Mouse (Mus musculus): ENCODE measurements around the gene Bcl11b. TPM values are rescaled to one million over a fixed set of nuclear protein-coding genes. Genes with fewer than 3 reads are reported as not detected.

Bcl11b gene
- polyA plus RNA-seq, 1 experiment, result not detected

- Histone ChIP-seq H3K27ac (replicated peaks; ENCODE audit: low read depth, low read length) (no peak overlapping the region), H3K4me3 (ENCODE audit: insufficient read depth, low read depth, low read length) (peak overlapping the region; percentile 14; the same call in 1 of the 2 replicates), H3K4me1 (ENCODE audit: control insufficient read depth, insufficient read depth, insufficient read length, low read length) (no peaks in the 10 kb centered on the region)
Measured at GRCm38 (mm10) chr12:108003928-108004327, 526 bp upstream of the Bcl11b start.

- H3K27ac ChIP-seq (replicated peaks; ENCODE audit: low read depth, low read length), result no peak overlapping the region
- H3K4me1 ChIP-seq (ENCODE audit: control insufficient read depth, insufficient read depth, insufficient read length, low read length), result no peaks in the 10 kb centered on the region
- peak overlapping the region; percentile 25; the same call in 1 of the 2 replicates for H3K4me3 ChIP-seq (ENCODE audit: insufficient read depth, low read depth, low read length)
Measured at GRCm38 (mm10) chr12:108002436-108003189, 789 bp downstream of the Bcl11b start.

DNA sequence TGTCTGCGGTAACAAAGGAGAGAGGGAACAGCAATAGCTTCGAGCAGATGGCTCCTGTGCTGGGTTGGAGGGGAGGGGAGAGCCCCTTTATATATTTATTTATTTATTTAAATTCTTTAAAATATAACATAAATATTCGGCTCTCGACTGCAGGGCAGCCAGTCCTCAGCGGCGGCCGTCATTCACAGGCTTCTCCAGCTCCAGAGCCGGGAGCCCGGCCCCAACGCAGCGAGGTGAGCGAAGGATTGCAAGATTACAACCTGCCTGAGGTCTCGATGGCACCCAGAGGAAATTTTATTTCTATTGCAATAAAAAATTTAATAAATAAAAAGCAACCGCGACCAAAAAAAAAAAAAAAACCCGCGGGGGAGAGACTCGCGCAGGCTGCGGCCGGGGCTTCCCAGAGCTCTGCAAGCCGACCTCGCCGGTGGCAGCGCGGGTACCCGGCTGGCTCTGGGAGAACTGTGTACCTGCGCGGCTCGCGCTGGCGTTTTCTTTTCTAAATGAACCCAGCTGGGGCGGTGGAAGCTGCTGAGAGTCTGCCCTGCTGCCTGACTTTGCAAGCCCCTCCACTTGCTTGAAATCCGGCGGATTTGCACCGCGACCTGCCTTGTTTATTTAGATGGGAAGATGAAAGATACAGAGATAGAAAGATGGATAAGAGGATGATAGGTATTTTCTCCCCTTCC lies 1.6 kb downstream of the Bcl11b start:
- H3K4me1 ChIP-seq (ENCODE audit: control insufficient read depth, insufficient read depth, insufficient read length, low read length), result no peaks in the 10 kb centered on the region
- H3K27ac ChIP-seq (replicated peaks; ENCODE audit: low read depth, low read length), result no peak overlapping the region
- H3K4me3 ChIP-seq (ENCODE audit: insufficient read depth, low read depth, low read length), result no peak overlapping the region

- no peak overlapping the region for H3K4me3 ChIP-seq (ENCODE audit: insufficient read depth, low read depth, low read length)
- no peak overlapping the region for H3K27ac ChIP-seq (replicated peaks; ENCODE audit: low read depth, low read length)
- H3K4me1 ChIP-seq (ENCODE audit: control insufficient read depth, insufficient read depth, insufficient read length, low read length), result no peaks in the 10 kb centered on the region
Measured at GRCm38 (mm10) chr12:108000715-108001080, 2.7 kb downstream of the Bcl11b start.

DNA sequence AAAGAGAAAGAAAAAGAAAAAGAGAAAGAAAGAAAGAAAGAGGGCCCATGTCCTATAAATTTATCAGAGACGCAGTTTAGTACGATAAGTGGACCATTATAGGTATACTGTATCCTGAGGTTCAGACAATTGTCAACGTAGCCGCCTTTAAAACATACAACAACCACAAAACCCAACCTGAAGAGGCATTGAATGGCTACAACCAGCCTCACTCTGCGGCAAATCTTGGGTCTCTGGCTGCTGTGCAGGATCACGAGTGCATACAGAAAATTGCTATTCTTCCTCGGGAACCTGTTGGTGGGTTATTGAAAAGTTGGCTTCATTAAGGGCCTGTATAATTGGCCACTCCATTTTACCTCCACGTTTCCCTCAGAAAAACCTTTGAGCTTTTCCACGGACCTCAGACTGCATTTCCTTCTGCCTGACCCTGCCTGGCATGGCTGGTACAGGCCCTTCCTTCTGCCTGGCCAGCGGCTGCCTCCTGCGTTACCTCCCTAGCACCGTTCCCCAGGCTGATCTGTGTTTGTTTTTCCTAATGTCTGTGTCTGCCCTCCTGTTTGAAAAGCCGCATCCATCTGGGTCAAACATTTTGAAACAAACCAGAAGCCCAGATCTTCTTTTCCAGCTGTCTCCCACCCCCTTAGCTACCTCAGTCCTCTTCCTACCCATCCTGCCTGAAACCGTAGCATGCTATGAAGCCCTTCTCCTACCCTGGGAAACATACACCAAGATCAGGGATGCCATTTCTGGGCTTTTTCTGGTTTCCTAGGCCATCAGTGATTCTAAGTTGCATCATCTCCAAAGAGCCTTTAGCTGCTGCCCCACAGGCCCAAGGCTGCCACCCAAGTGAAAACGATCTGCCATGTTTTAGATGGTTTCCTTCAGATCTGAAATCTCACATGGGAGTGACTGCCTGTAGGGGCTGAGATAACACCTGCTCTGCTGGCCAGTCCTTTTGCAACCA lies 3.4 kb downstream of the Bcl11b start:
- Histone ChIP-seq H3K27ac (replicated peaks; ENCODE audit: low read depth, low read length) (no peak overlapping the region), H3K4me3 (ENCODE audit: insufficient read depth, low read depth, low read length) (no peak overlapping the region), H3K4me1 (ENCODE audit: control insufficient read depth, insufficient read depth, insufficient read length, low read length) (no peaks in the 10 kb centered on the region)

DNA sequence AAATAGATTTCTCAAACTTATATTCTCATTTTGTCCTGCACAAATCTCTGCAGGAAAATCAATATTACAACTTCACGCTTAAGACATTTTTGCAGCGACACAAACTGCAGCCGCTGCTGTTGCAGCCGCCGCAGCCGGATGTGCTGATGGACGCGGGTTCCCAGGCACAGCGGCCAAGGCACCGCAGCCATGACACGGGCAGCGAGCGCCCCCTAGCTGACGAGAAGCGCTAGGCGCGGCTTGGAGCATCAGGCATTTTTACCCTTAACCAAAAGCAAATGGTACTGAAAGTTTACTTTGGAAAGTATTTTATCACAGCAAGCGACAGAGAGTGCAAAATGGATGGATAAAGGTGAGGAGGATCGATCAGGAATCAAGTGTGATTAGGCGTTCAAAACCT lies 4.7 kb downstream of the Bcl11b start:
- H3K4me1 ChIP-seq (ENCODE audit: control insufficient read depth, insufficient read depth, insufficient read length, low read length), result no peaks in the 10 kb centered on the region
- H3K4me3 ChIP-seq (ENCODE audit: insufficient read depth, low read depth, low read length), result no peak overlapping the region
- no peak overlapping the region for H3K27ac ChIP-seq (replicated peaks; ENCODE audit: low read depth, low read length)

- Histone ChIP-seq H3K4me3 (ENCODE audit: insufficient read depth, low read depth, low read length) (no peak overlapping the region), H3K27ac (replicated peaks; ENCODE audit: low read depth, low read length) (no peak overlapping the region), H3K4me1 (ENCODE audit: control insufficient read depth, insufficient read depth, insufficient read length, low read length) (no peaks in the 10 kb centered on the region)
Measured at GRCm38 (mm10) chr12:107997901-107998300, 5.5 kb downstream of the Bcl11b start.

- Histone ChIP-seq H3K27ac (replicated peaks; ENCODE audit: low read depth, low read length) (no peak overlapping the region), H3K4me1 (ENCODE audit: control insufficient read depth, insufficient read depth, insufficient read length, low read length) (no peaks in the 10 kb centered on the region), H3K4me3 (ENCODE audit: insufficient read depth, low read depth, low read length) (no peak overlapping the region)
Measured at GRCm38 (mm10) chr12:107997241-107997640, 6.2 kb downstream of the Bcl11b start.

DNA sequence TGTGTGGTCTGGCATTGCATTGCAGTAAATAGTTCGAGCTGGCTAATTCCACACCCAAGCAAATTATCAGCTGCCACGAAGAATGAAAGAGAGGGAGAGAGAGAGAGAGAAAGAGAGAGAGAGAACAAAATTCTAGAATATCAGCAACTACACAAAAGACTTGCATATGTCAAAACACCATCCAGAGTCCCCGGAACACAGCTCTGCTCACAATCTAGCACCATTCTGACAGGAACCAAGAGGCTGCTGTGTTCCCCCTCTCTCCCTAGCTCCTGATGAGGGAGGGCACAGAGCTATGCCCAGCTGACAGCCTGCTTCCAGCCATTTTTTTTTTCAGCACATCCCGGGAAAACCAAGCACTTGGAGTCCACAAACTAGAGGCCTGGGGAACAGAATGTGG lies 6.6 kb downstream of the Bcl11b start:
- Histone ChIP-seq H3K4me1 (ENCODE audit: control insufficient read depth, insufficient read depth, insufficient read length, low read length) (no peaks in the 10 kb centered on the region), H3K27ac (replicated peaks; ENCODE audit: low read depth, low read length) (no peak overlapping the region), H3K4me3 (ENCODE audit: insufficient read depth, low read depth, low read length) (no peak overlapping the region)

DNA sequence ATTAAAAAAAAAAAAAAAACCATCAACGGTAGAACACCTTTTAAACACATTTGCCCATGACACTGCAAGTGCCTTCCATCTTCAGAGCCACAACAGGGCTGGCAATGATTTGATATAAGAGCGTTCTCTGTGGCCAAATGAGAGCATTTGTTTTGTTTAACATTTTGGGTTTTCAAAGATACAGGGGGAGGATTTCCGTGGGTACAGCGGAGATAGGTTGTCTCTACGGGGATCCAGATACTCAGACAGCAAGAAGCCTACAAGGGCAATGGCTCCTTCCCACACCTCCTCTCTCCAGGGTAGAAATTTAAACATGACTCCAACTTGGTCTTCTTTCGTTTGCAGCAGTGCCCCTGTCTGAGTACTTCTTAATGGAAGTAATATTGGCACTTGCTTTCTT lies 7.2 kb downstream of the Bcl11b start:
- Histone ChIP-seq H3K27ac (replicated peaks; ENCODE audit: low read depth, low read length) (no peak overlapping the region), H3K4me3 (ENCODE audit: insufficient read depth, low read depth, low read length) (no peak overlapping the region), H3K4me1 (ENCODE audit: control insufficient read depth, insufficient read depth, insufficient read length, low read length) (no peaks in the 10 kb centered on the region)

DNA sequence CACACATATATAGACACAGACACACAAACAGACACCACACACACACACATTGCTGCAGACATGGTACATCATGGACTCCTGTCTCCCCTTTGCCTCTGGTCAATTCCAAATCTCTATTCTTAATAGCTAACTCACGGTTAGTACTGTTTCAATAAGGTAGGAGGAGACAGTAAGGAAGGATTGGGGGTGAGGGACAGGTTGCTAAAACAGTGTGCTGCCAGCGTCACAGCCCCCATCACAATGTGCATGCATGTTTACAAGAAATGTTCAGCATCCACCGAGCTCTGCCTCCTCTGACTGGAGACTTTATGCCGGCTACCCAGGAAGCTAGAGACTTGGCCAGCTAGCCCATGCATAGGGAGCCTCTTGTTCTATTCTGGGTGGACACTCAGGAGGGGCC lies 9.0 kb downstream of the Bcl11b start:
- no peaks in the 10 kb centered on the region for H3K4me1 ChIP-seq (ENCODE audit: control insufficient read depth, insufficient read depth, insufficient read length, low read length)
- no peak overlapping the region for H3K27ac ChIP-seq (replicated peaks; ENCODE audit: low read depth, low read length)
- no peak overlapping the region for H3K4me3 ChIP-seq (ENCODE audit: insufficient read depth, low read depth, low read length)

GRCm38 (mm10) chr12:107993029-107993428 lies 10.4 kb downstream of the Bcl11b start:
- no peaks in the 10 kb centered on the region for H3K4me1 ChIP-seq (ENCODE audit: control insufficient read depth, insufficient read depth, insufficient read length, low read length)
- H3K27ac ChIP-seq (replicated peaks; ENCODE audit: low read depth, low read length), result no peak overlapping the region

DNA sequence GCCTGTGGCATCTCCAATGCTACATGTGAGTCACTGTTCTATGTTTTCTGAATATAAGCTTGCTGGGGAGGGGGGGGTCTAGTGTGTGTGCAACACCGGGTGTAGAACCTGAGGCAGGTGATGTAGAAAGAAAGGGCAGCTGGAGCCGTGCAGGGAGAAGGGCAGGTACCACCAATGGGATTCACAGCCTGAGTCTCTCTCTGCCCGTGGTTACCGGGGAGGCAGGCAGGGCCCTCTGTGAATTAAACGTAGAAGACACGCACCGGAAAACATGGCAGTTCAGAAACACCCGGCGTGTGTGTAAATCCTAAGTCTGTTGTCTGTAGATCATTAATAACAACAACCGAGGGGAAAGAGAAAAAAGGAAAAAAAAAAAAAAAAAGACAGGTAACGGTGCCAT lies 12.2 kb downstream of the Bcl11b start:
- no peaks in the 10 kb centered on the region for H3K4me1 ChIP-seq (ENCODE audit: control insufficient read depth, insufficient read depth, insufficient read length, low read length)
- no peak overlapping the region for H3K27ac ChIP-seq (replicated peaks; ENCODE audit: low read depth, low read length)
- H3K4me3 ChIP-seq (ENCODE audit: insufficient read depth, low read depth, low read length), result no peak overlapping the region

More at GRCm38 (mm10) chr12:107993029-107993428, 10.4 kb downstream of the Bcl11b start:
- no peak overlapping the region for H3K4me3 ChIP-seq (ENCODE audit: insufficient read depth, low read depth, low read length)

DNA sequence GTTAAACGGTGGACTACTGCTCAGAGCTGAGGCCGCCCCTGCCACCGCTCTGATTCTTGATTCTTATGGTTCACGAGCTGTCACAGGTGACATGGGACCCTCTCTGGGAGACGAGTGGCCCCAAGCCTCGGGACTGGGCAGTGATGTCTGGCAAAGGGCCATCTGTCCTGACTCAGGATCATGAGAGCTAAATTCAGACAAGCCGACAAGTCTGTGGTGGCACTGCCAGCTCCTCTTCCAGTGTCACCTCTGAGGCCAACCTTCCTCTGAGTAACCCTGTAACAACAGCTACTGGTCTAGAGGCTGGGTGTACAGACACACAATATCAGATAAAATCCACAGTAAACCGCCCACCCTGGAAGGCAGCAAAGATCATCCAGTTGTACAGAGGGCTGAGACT lies 20.2 kb downstream of the Bcl11b start:
- H3K27ac ChIP-seq (replicated peaks; ENCODE audit: low read depth, low read length), result no peak overlapping the region
- H3K4me1 ChIP-seq (ENCODE audit: control insufficient read depth, insufficient read depth, insufficient read length, low read length), result no peaks in the 10 kb centered on the region
- no peak overlapping the region for H3K4me3 ChIP-seq (ENCODE audit: insufficient read depth, low read depth, low read length)

DNA sequence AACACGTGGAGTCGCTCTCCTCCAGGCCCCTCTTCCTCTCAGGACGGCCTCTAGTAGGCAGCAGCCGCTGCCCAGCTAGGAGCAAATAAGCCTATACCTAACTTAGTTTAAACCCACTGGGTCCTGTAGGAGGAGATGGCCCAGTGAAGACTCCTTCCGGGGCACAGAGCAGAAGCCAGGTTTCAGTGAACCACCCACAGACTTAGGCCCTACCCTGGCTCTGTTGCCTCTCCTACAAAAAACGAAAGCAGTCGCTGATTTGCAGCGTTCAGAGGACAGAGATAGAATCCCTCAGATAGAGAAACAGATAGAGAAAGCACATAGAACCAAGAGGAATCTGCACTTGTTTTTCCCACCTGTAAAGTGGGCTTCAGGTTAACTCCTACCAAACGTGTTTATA lies 21.1 kb downstream of the Bcl11b start:
- Histone ChIP-seq H3K4me1 (ENCODE audit: control insufficient read depth, insufficient read depth, insufficient read length, low read length) (no peaks in the 10 kb centered on the region), H3K4me3 (ENCODE audit: insufficient read depth, low read depth, low read length) (no peak overlapping the region), H3K27ac (replicated peaks; ENCODE audit: low read depth, low read length) (no peak overlapping the region)
